ENCODE assay signal across 10 mouse cellular contexts in genomic region chr11:111818124-111818523, GRCm38 (mm10).
A peak's percentile ranks its signal among the peaks of the same experiment; 100 is the strongest.
DNase-seq lines count a peak whose midpoint lies in the region; ATAC-seq and TF ChIP-seq lines count a peak whose summit lies in the region.
"Had no signal": no experiment of that assay in that cellular context is flagged by ENCODE, and none has a peak within 500 bp of the region (broad histone marks: within the 10 kb centered on the region; RNA-seq: fewer than 3 reads in every experiment).

No protein-coding gene starts in this region.

- TF ChIP-seq EP300 in heart, adult 2 months (IDR thresholded peaks at IDR 0.05; ENCODE audit: insufficient read depth, low read depth, low read length), result no peak

- H3K9ac ChIP-seq in heart, adult 2 months (ENCODE audit: low read depth, low read length), result no peak overlapping the region
- H3K9ac ChIP-seq: limb, embryonic 15.5 days had no signal

- no peak for TF ChIP-seq POLR2A in heart, adult 2 months (IDR thresholded peaks at IDR 0.05; ENCODE audit: insufficient read depth, low read depth, low read length)

- no peak overlapping the region for H3K4me3 ChIP-seq in heart, adult 2 months
- H3K4me3 ChIP-seq: limb, embryonic 15.5 days had no signal

- no peaks in the 10 kb centered on the region for H3K79me2 ChIP-seq in heart, adult 2 months (replicated peaks; ENCODE audit: control insufficient read depth, insufficient read depth, low read length)

- peak; percentile 35 for DNase-seq in A20 (ENCODE audit: low read depth, low spot score)
- peak; percentile 14 for DNase-seq in brain, embryonic 18.5 days (ENCODE audit: low read depth, low spot score)
- DNase-seq in heart, adult 2 months, result peak; percentile 20 to 21
- peak; percentile 19 for DNase-seq in layer of hippocampus, adult 9-11 months
- DNase-seq in naive thymus-derived CD4-positive, alpha-beta T cell, adult 2 months (ENCODE audit: low read depth), result peak; percentile 41
- no peak for DNase-seq in ovary, postnatal 10 days (ENCODE audit: low spot score)

- no peak for TF ChIP-seq CTCF in heart, adult 2 months (IDR thresholded peaks at IDR 0.05)

- no peak overlapping the region for H3K27ac ChIP-seq in heart, adult 2 months
- H3K27ac ChIP-seq: limb, embryonic 15.5 days had no signal

- 9% methylated on average over 10 of the region's 10 CpGs for WGBS in heart, adult 2 months

- no peaks in the 10 kb centered on the region for H3K36me3 ChIP-seq in heart, adult 2 months (ENCODE audit: control insufficient read depth, insufficient read depth, low read length)
- H3K36me3 ChIP-seq: limb, embryonic 15.5 days had no signal

- H3K4me1 ChIP-seq in heart, adult 2 months (ENCODE audit: control insufficient read depth, insufficient read depth, low read length), result no peaks in the 10 kb centered on the region

- H3K27me3 ChIP-seq in heart, adult 2 months (ENCODE audit: control insufficient read depth, insufficient read depth, low read length), result no peaks in the 10 kb centered on the region
- H3K27me3 ChIP-seq: limb, embryonic 15.5 days had no signal

- intact Hi-C loops in heart, adult 2 months (cut with DNase I), result no loop called here

- ATAC-seq in granulocyte monocyte progenitor cell, adult 5-6 weeks (replicated peaks; ENCODE audit: poor library complexity, severe bottlenecking), result no peak
- no peak for ATAC-seq in cerebellum, adult (ENCODE audit: insufficient number of reproducible peaks, low FRiP score, low TSS enrichment)
- ATAC-seq: Patski had no signal
